Mouse (Mus musculus) gastrocnemius, postnatal 14 days (tissue): Measurements from ENCODE around the gene Rnf149. TPM values are rescaled to one million over a fixed set of nuclear protein-coding genes. Genes with fewer than 3 reads are reported as not detected.
A peak's percentile ranks its signal among the peaks of the same experiment; 100 is the strongest.
"Not testable (repeated sequence)": the region's sequence is repeated elsewhere in the genome, so short reads cannot be mapped to it uniquely, and the experiment has no call there.

Experiments used
- DNase-seq: peaks from one replicate; pipeline ENCODE4 v3.0.0; 2021; ENCODE audit warnings: mixed read lengths
- intact Hi-C: fragments of 180-260 bp; cut with DNase I; formaldehyde crosslinking; loops from one replicate; pipeline ENCODE4 v1.15.1; 2025; ENCODE audit warnings: low total_unique reads
- long read RNA-seq, 2 experiments: library from polyadenylated mRNA; stranded (forward); transcript quantifications; one replicate each; pipeline ENCODE4 v2.0.0; 2021
- total RNA-seq, 2 experiments: library from RNA; stranded (reverse); gene quantifications; 2 replicates each; pipeline ENCODE4 v1.2.3; 2021

Gene Rnf149
- 1 to 10 TPM; 8.3 to 8.5 TPM for total RNA-seq
- long read RNA-seq, experiment 1, transcript Rnf149-201 (7 exons, 2,492 nt) = major isoform, 14 of 14 reads
- long read RNA-seq, experiment 1, partial matches to known transcripts = 0 of 14 reads
- long read RNA-seq, experiment 1, other reads (novel, unspliced or antisense) = 0 of 14 reads
- long read RNA-seq, experiment 2, transcript Rnf149-201 (7 exons, 2,492 nt) = major isoform, 12 of 14 reads
- long read RNA-seq, experiment 2, partial matches to known transcripts = 0 of 14 reads
- long read RNA-seq, experiment 2, other reads (novel, unspliced or antisense) = 2 of 14 reads

DNA sequence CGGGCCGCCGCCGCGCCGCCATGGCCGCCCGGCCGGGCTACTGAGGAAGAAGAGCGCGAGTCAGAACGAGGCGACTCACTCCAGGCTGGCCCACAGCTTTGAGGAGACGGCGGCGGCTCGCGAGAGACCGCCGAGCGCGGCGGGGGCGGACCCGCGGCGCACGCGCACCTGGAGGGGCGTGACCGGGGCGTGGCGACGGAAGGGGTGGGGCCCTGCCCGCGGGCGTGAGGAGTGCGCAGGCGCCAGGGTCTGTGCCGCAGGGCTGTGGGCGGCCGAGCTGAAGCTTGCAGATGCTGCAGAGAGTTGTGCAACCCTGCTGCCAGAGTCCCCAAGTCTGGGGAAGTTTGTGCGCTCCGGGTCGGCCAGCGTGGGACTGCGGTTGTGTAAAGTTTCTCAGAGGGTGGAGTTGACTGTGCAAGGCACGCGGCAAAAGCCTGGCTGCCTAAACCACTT lies at the start of gene Rnf149:
Gene Rnf149 (minus strand): TSS at position 153 of the 453 bp plus-strand sequence.
- intact Hi-C loops = no loop called here
- DNase-seq = peak; percentile 97

- intact Hi-C loops = no loop called here
- DNase-seq = no peak
These were observed 48.3 kb upstream of the Rnf149 start for GRCm38 (mm10) chr1:39625491-39625890.

- DNase-seq = no peak
- intact Hi-C loops = no loop called here
These were observed 46.5 kb upstream of the Rnf149 start for GRCm38 (mm10) chr1:39623729-39624128.

GRCm38 (mm10) chr1:39623106-39623505 lies 45.9 kb upstream of the Rnf149 start:
- intact Hi-C loops = no loop called here
- no peak for DNase-seq

- intact Hi-C loops = no loop called here
- DNase-seq = no peak
These were observed 41.3 kb upstream of the Rnf149 start for GRCm38 (mm10) chr1:39618524-39618923.

- no peak for DNase-seq
- intact Hi-C loops = no loop called here
These were observed 38.3 kb upstream of the Rnf149 start for GRCm38 (mm10) chr1:39615526-39615925.

DNA sequence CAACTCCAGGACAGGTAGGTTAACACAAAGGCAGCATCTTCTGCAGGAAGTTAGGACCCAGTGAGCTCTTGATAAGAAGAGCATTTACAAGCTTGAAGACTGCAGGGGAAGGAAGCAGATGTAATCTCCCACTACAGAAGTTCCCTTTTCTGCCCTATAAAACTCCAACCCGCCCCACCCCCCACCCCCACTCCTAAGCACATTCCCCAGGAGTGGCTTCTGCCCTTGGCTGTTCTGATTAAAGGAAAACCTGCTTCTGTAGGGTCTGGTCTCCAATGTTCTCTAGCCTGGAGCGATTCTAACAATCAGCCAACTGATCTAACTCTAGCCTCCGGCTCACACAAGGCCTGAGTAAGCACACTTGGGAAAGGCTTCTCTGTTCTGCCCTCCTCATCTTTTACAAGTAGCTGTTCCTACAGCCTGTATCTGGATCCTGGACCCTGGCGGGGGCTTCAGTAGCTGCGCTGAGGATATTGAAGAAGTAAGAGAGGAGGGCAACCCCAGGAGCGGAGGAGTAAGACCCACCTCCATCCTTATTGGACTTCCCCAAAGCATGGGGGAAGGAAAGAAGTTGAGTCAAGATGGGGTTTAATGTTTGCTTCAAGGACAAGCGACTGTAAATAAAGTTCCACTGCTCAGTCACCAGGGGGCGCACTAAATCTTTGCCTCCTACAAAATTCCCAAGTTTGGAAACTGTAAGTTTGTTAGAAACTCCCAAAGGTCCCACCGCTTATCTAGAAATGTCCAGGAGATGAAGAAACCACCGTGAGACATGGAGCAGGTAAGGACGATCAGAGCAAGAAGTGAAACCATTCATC lies 37.5 kb upstream of the Rnf149 start:
- intact Hi-C loops = no loop called here

GRCm38 (mm10) chr1:39613061-39613460 lies 35.9 kb upstream of the Rnf149 start:
- DNase-seq = no peak
- intact Hi-C loops = no loop called here

More for the DNA sequence above, 37.5 kb upstream of the Rnf149 start:
- peak; percentile 52 for DNase-seq

DNA sequence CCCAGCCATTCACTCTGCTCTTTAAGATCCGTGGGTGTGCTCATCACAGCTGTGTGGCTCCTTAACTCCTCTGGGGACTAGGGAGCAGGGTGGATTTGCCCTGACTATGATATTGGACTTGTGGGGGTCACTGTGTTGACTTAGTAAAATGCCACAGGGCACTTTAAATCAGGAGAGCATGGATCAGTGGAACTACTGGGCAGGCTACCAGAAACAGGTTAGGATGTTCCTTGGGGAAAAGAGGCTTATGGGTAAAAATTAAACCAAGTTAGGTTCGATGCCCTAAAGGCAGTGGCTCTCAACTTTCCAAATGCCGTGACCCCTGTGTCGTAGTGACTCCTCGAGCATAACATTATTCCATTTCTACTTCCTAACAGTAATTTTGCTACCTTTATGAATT lies 35.3 kb upstream of the Rnf149 start:
- DNase-seq = no peak
- intact Hi-C loops = no loop called here

DNA sequence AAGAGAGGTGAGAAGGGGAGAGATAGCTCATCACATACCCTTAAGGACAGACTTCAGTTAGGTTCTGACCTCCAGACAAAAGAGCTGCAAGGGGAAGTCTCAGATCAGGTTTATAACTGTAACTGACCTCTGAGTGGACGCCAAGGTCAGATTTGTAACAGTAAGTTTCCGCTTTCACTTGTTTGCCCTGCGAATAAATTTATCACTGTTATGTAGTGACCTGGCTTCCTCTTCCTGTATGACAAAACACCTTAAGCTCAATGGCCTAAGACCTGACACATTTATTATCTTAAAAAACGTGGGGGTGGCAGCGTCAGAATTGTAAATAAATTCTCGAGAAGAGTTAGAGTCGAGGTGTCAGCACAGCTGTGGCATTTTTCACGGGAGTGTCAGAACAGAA lies 31.3 kb upstream of the Rnf149 start:
- intact Hi-C loops = no loop called here
- no peak for DNase-seq

DNA sequence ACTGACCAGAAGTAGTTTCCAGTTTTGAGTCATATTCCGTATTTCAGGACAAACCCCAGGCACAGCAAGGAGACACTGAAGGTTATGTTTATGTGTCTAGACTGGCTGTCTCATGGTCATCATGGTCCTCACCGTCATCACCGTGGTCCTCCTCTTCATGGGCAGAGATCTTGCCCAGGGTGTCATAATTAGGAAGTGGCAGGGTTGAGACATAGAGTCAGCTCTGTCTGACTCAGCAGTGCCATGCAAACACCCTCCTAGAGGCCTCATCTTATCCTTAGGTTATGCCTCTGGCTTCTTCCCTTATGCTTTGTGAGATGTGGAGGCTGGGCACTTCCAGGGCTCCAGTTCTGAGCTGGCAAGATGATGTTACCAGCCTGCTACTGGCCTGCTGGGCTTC lies 25.3 kb upstream of the Rnf149 start:
- no peak for DNase-seq
- intact Hi-C loops = no loop called here

DNA sequence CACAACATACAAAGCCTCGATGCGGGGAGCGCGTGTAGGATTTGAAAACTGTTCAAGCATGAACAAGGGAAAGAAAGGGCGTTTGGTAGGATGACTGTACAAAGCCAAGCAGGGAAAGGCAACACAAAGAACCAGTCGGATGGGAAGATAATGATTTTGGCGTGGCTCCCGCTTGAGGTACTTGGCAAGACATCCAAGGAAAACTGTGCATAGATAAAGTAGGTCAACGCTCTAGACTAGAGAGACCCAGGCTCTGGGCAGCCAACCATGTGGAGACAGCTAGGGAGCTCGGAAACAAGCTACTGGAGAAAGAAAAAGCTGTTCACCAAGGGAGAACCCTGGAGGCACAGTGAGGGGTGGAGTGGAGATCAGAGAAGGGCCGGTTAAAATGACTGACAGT lies 21.5 kb upstream of the Rnf149 start:
- no peak for DNase-seq
- intact Hi-C loops = no loop called here

- DNase-seq, intact Hi-C loops: not testable (repeated sequence)
These were observed 19.9 kb upstream of the Rnf149 start for GRCm38 (mm10) chr1:39597135-39597534.

- no peak for DNase-seq
- intact Hi-C loops = no loop called here
These were observed 16.6 kb upstream of the Rnf149 start for GRCm38 (mm10) chr1:39593836-39594235.

- intact Hi-C loops = no loop called here
- no peak for DNase-seq
These were observed 14.9 kb upstream of the Rnf149 start for GRCm38 (mm10) chr1:39592090-39592489.

DNA sequence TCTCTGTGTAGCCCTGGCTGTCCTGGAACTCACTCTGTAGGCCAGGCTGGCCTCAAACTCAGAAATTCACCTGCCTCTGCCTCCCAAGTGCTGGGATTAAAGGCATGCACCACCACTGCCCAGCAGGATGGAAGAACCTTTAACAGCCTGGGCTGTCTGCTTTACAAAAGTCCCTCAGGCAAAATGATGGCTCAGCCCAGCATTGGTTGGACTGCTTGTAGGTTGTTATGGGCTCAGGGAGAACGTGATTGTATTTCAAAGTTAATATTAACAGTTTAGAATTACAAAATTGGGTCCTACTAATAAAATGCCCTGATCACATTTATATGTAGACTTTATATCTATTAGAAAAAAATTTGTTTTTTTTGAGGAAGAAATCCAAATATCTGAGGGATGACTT lies 14.4 kb upstream of the Rnf149 start:
- intact Hi-C loops = not testable (repeated sequence)

GRCm38 (mm10) chr1:39590193-39590592 lies 13.0 kb upstream of the Rnf149 start:
- no peak for DNase-seq
- intact Hi-C loops = no loop called here

More for the DNA sequence above, 14.4 kb upstream of the Rnf149 start:
- DNase-seq = not testable (repeated sequence)

DNA sequence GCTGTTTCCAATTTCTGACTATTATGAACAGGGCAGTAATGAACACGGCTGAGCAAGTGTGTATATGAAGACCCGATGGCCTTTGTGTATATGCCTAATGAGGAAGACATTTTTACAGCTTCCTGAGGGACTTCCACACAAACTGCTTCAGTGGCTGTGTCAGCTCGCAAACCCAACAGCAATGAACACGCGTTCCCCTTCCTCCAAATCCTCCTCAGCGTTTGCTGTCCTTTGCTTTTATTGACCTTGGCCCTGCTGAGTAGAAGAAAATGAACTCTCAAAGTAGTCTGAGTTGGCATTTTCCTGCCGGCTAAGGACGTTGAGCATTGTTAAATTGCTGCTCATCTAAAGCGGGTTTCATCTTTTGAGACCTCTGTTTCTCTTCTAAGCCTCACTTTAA lies 8.2 kb upstream of the Rnf149 start:
- intact Hi-C loops = no loop called here
- DNase-seq = no peak

GRCm38 (mm10) chr1:39583173-39583572 lies 6.0 kb upstream of the Rnf149 start:
- DNase-seq = no peak
- intact Hi-C loops = no loop called here

GRCm38 (mm10) chr1:39581215-39581614 lies 4.0 kb upstream of the Rnf149 start:
- intact Hi-C loops = no loop called here
- no peak for DNase-seq

DNA sequence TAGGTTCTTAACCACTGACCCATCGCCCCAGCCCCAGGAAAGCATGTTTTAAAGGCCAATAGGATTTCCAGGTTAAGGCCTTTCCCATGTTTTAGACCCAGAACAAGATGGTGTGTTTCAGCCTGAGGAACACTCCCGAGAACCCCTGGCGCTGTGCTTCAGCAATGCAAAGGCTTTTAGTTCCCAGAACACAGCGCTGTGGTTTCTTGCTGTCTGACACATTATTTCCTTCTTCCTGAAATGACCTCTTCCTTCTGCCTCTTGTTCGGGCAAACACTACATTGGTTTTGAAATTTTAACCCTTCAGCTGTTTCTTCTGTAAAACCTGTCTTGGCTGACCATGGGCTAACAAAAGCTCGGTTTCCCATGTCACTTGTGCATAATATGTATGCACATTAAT lies 1.9 kb upstream of the Rnf149 start:
- DNase-seq = no peak
- intact Hi-C loops = no loop called here
